Comparison of ENCODE assay signal across 8 mouse cellular contexts in genomic region chr6:113419199-113419587, GRCm38 (mm10). TPM values are rescaled to one million over a fixed set of nuclear protein-coding genes. Genes with fewer than 3 reads are reported as not detected.
DNase-seq lines count a peak whose midpoint lies in the region; ATAC-seq lines count a peak whose summit lies in the region.

Rpusd3 (minus strand) TSS chr6:113419340.

- DNase-seq in adipocyte (ENCODE audit: low spot score) = peak; percentile 99
- peak; percentile 100 for DNase-seq in embryo, embryonic 10 days (ENCODE audit: low spot score)
- peak; percentile 99 for DNase-seq in gastrocnemius, postnatal 14 days
- peak; percentile 96 to 99 for DNase-seq in left cerebral cortex, postnatal 10 days (ENCODE audit: extremely low spot score in 1 of 2, low spot score in 2 of 2)
- DNase-seq in right cerebral cortex, postnatal 25 days = peak; percentile 98
- DNase-seq in urinary bladder, postnatal 4 days (ENCODE audit: low spot score in 2 of 2) = peak; percentile 95 to 100

- intact Hi-C loops in gastrocnemius, postnatal 14 days (cut with DNase I; ENCODE audit: low total_unique reads) = no loop called here
- intact Hi-C loops in left cerebral cortex, postnatal 10 days (cut with DNase I) = no loop called here

- peak; percentile 99 for ATAC-seq in inflammation-experienced regulatory T-cells, adult 6 months
- peak; percentile 96 for ATAC-seq in megakaryocyte-erythroid progenitor cell, adult 5-6 weeks (replicated peaks; ENCODE audit: low FRiP score, low TSS enrichment, poor library complexity, severe bottlenecking)

RNA-seq across cellular contexts. Expression of gene Rpusd3, which starts in this region (rescaled TPM):
- 10 to 100 TPM; 11.1 to 13.3 TPM for total RNA-seq in gastrocnemius, postnatal 14 days (2021)
- polyA plus RNA-seq in inflammation-experienced regulatory T-cells, adult 6 months (2017; shearing (Covaris generic)) = 10 to 100 TPM in 2 of 3 experiments, 1 to 10 TPM in 1; 6.5 to 13.4 (median 12.0) TPM
- total RNA-seq in left cerebral cortex, postnatal 10 days (2021) = 10 to 100 TPM; 15.8 to 19.8 TPM
- 13.5 and 14.5 TPM in 2 replicates for total RNA-seq in megakaryocyte-erythroid progenitor cell, adult 5-6 weeks (2014; fragmentation: Nextera tagmentation)
- total RNA-seq in megakaryocyte-erythroid progenitor cell, adult 5-6 weeks (2017) = 16.8 and 25.1 TPM in 2 replicates

Comparison
In these comparisons a context has a peak if more than half of its experiments do, and no peak if none do; other contexts are left out.
1. Peak in every context shown above with its lines: DNase-seq and ATAC-seq.